Mouse (Mus musculus) c-Kit-positive CD71-positive TER-119-negative erythroid progenitor cells, embryonic 14.5 days (primary cell): ENCODE measurements around the gene Klhl26.

Experiments
- DNase-seq: peaks from one replicate; pipeline ENCODE4 v3.0.0-alpha.2; 2013; ENCODE audit warnings: low read depth

The Klhl26 gene

GRCm38 (mm10) chr8:70409019-70409418, 67.7 kb downstream of the Klhl26 start:
- no peak for DNase-seq

- DNase-seq, result no peak
Measured at GRCm38 (mm10) chr8:70408301-70408700, 68.5 kb downstream of the Klhl26 start.

- DNase-seq, result no peak
Measured at GRCm38 (mm10) chr8:70406427-70407069, 70.2 kb downstream of the Klhl26 start.

DNA sequence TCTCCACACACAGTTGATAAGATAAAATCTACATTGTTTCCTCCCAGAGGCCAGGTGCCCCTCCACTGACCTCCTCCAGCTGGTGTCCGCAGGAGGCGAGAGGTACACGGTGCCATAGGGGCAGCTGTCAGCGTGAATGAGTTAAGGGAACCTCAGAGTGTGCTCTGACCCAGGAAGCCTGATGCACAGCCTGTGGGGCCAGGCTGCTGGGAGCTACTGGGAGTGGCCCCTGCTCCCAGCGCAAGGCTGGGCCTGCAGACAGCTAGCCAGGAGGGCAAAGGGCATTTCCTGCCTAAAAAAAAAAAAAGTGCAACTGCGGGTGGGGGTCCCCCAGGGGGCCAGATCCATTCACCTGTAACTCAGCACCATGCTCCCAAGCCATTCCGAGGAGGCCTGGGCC, 71.6 kb downstream of the Klhl26 start:
- no peak for DNase-seq

GRCm38 (mm10) chr8:70404212-70404611, 72.6 kb downstream of the Klhl26 start:
- no peak for DNase-seq
